ENCODE assay signal across 10 mouse cellular contexts in the genomic region with DNA sequence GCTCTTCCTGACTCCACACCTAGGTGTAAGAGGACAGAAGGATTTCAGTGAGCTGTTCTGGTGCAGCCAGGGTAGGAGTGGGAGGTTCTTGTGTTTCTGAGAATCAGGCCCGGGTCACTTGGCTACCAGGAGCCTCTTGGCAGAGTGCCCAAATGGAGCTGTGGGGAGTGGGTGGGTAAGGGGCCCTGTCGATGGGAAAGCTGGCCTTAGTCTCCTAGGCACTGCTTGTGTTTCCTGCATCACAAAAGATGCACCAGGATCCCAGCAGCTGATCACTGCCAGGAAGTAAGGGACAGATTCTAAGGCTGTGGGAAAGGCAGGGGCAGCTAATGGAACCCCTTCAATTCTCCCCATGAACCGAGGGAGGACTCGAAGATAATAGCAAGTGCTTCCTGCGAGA.
DNase-seq lines count a peak whose midpoint lies in the region; ATAC-seq lines count a peak whose summit lies in the region.
"Had no signal": no experiment of that assay in that cellular context is flagged by ENCODE, and none has a peak within 500 bp of the region (broad histone marks: within the 10 kb centered on the region; RNA-seq: fewer than 3 reads in every experiment).

No protein-coding gene starts in this region.

- no peak overlapping the region for H3K9ac ChIP-seq in neural tube, embryonic 11.5 days (ENCODE audit: low read length)
- peak overlapping the region; percentile 6; the same call in 1 of the 2 replicates for H3K9ac ChIP-seq in forebrain, embryonic 13.5 days
- H3K9ac ChIP-seq in hindbrain, embryonic 15.5 days: no peak overlapping the region
- no peak overlapping the region for H3K9ac ChIP-seq in neural tube, embryonic 13.5 days
- H3K9ac ChIP-seq: kidney, embryonic 15.5 days had no signal

- no peaks in the 10 kb centered on the region for H3K27me3 ChIP-seq in neural tube, embryonic 11.5 days (ENCODE audit: control insufficient read depth, insufficient read depth, low read length)
- H3K27me3 ChIP-seq in forebrain, embryonic 13.5 days: no peaks in the 10 kb centered on the region
- no peaks in the 10 kb centered on the region for H3K27me3 ChIP-seq in hindbrain, embryonic 15.5 days
- H3K27me3 ChIP-seq in neural tube, embryonic 13.5 days: no peaks in the 10 kb centered on the region
- H3K27me3 ChIP-seq: kidney, embryonic 15.5 days had no signal

- peak; percentile 53 for DNase-seq in neural tube, embryonic 11.5 days (ENCODE audit: low spot score)
- no peak for DNase-seq in neural tube, embryonic 10.5 days (ENCODE audit: extremely low spot score, low spot score)
- no peak for DNase-seq in left cerebral cortex, postnatal 25 days (ENCODE audit: low spot score in 2 of 2)
- DNase-seq in cerebellum, adult 18-20 months: no peak
- no peak for DNase-seq in heart, adult 8-10 months (ENCODE audit: low spot score)

- no peak overlapping the region for H3K4me2 ChIP-seq in neural tube, embryonic 11.5 days (ENCODE audit: low read depth)
- H3K4me2 ChIP-seq in forebrain, embryonic 13.5 days: peak overlapping the region; percentile 15; the same call in 1 of the 2 replicates
- H3K4me2 ChIP-seq in hindbrain, embryonic 15.5 days: no peak overlapping the region
- no peak overlapping the region for H3K4me2 ChIP-seq in neural tube, embryonic 13.5 days
- H3K4me2 ChIP-seq: kidney, embryonic 15.5 days had no signal

- no peak overlapping the region for H3K27ac ChIP-seq in neural tube, embryonic 11.5 days (ENCODE audit: low read depth, low read length)
- peak overlapping the region; percentile 31 for H3K27ac ChIP-seq in forebrain, embryonic 13.5 days
- H3K27ac ChIP-seq in hindbrain, embryonic 15.5 days (replicated peaks): peak overlapping the region; percentile 61
- H3K27ac ChIP-seq in neural tube, embryonic 13.5 days (replicated peaks): peak overlapping the region; percentile 49; the same call in 1 of the 2 replicates
- H3K27ac ChIP-seq: kidney, embryonic 15.5 days had no signal

- intact Hi-C loops in left cerebral cortex, postnatal 25 days (cut with DNase I): no loop called here

- ATAC-seq in neural tube, embryonic 11.5 days (ENCODE audit: insufficient read depth, low FRiP score, low TSS enrichment): no peak
- peak; percentile 81; the same call in 1 of the 2 replicates for ATAC-seq in forebrain, embryonic 13.5 days
- ATAC-seq in hindbrain, embryonic 15.5 days (ENCODE audit: low FRiP score, low read depth): peak; percentile 88
- ATAC-seq in neural tube, embryonic 13.5 days (ENCODE audit: low read depth): peak; percentile 76
- ATAC-seq: activated CD4-positive, CD25-positive, alpha-beta regulatory T cell, adult 4 months had no signal

- peaks cover 8% of the 10 kb centered on the region; the same call in 1 of the 2 replicates for H3K4me1 ChIP-seq in neural tube, embryonic 11.5 days (ENCODE audit: control insufficient read depth, insufficient read depth, low read length)
- H3K4me1 ChIP-seq in forebrain, embryonic 13.5 days: peaks cover 28% of the 10 kb centered on the region
- H3K4me1 ChIP-seq in hindbrain, embryonic 15.5 days (replicated peaks): peaks cover 10% of the 10 kb centered on the region
- peaks cover 20% of the 10 kb centered on the region for H3K4me1 ChIP-seq in neural tube, embryonic 13.5 days (replicated peaks)

- no peak overlapping the region for H3K4me3 ChIP-seq in neural tube, embryonic 11.5 days (ENCODE audit: low read depth, low read length)
- H3K4me3 ChIP-seq in forebrain, embryonic 13.5 days: no peak overlapping the region
- no peak overlapping the region for H3K4me3 ChIP-seq in hindbrain, embryonic 15.5 days
- H3K4me3 ChIP-seq in neural tube, embryonic 13.5 days: no peak overlapping the region
- H3K4me3 ChIP-seq: kidney, embryonic 15.5 days had no signal

- WGBS in neural tube, embryonic 11.5 days: 30% methylated on average over 5 of the region's 5 CpGs
- 11% methylated on average over 5 of the region's 5 CpGs for WGBS in forebrain, embryonic 13.5 days
- WGBS in hindbrain, embryonic 15.5 days: 19% methylated on average over 5 of the region's 5 CpGs
- 17% methylated on average over 5 of the region's 5 CpGs for whole genome bisulfite sequencing in neural tube, embryonic 13.5 days

- no peaks in the 10 kb centered on the region for H3K9me3 ChIP-seq in neural tube, embryonic 11.5 days (ENCODE audit: control insufficient read depth, low read length)
- H3K9me3 ChIP-seq in forebrain, embryonic 13.5 days (replicated peaks): no peaks in the 10 kb centered on the region
- no peaks in the 10 kb centered on the region for H3K9me3 ChIP-seq in hindbrain, embryonic 15.5 days
- H3K9me3 ChIP-seq in neural tube, embryonic 13.5 days: no peaks in the 10 kb centered on the region
- H3K9me3 ChIP-seq: kidney, embryonic 15.5 days had no signal

- no peaks in the 10 kb centered on the region for H3K36me3 ChIP-seq in neural tube, embryonic 11.5 days (ENCODE audit: control insufficient read depth, insufficient read depth, low read length)
- no peaks in the 10 kb centered on the region for H3K36me3 ChIP-seq in forebrain, embryonic 13.5 days (ENCODE audit: poor library complexity, severe bottlenecking)
- H3K36me3 ChIP-seq in hindbrain, embryonic 15.5 days: no peaks in the 10 kb centered on the region
- H3K36me3 ChIP-seq in neural tube, embryonic 13.5 days: no peaks in the 10 kb centered on the region
- H3K36me3 ChIP-seq: kidney, embryonic 15.5 days had no signal
